Mouse (Mus musculus): ENCODE results near the gene Herpud1. TPM values are rescaled to one million over a fixed set of nuclear protein-coding genes. Genes with fewer than 3 reads are reported as not detected.
A peak's percentile ranks its signal among the peaks of the same experiment; 100 is the strongest.

Herpud1 gene
- polyA plus RNA-seq, 1 experiment from 2014 or later, result 93.1 TPM

GRCm38 (mm10) chr8:94389531-94389930, 3.3 kb downstream of the Herpud1 start:
- Histone ChIP-seq H3K36me3 (ENCODE audit: control insufficient read depth, insufficient read depth, low read length) (peaks cover 49% of the 10 kb centered on the region), H3K4me1 (ENCODE audit: control insufficient read depth, insufficient read depth, low read length) (peaks cover 6% of the 10 kb centered on the region; the same call in 1 of the 2 replicates), H3K9me3 (ENCODE audit: control insufficient read depth, low read depth, low read length) (no peaks in the 10 kb centered on the region), H3K9ac (replicated peaks; ENCODE audit: low read depth, low read length) (no peak overlapping the region), H3K27me3 (ENCODE audit: control insufficient read depth, insufficient read depth, low read length) (no peaks in the 10 kb centered on the region), H3K4me2 (replicated peaks; ENCODE audit: low read depth, low read length) (no peak overlapping the region), H3K27ac (ENCODE audit: low read length) (no peak overlapping the region), H3K4me3 (ENCODE audit: low read depth, low read length) (no peak overlapping the region)
- no peak for ATAC-seq (ENCODE audit: insufficient number of reproducible peaks, insufficient read depth, low FRiP score, low read depth)
- WGBS, result 92% methylated on average over 6 of the region's 6 CpGs

- H3K36me3 ChIP-seq (ENCODE audit: control insufficient read depth, insufficient read depth, low read length), result peaks cover 57% of the 10 kb centered on the region
Observed at GRCm38 (mm10) chr8:94390429-94390828, 4.2 kb downstream of the Herpud1 start.

GRCm38 (mm10) chr8:94390910-94391309, 4.7 kb downstream of the Herpud1 start:
- Histone ChIP-seq H3K27ac (ENCODE audit: low read length) (no peak overlapping the region), H3K4me1 (ENCODE audit: control insufficient read depth, insufficient read depth, low read length) (peaks cover 3% of the 10 kb centered on the region; the same call in 1 of the 2 replicates), H3K27me3 (ENCODE audit: control insufficient read depth, insufficient read depth, low read length) (no peaks in the 10 kb centered on the region), H3K36me3 (ENCODE audit: control insufficient read depth, insufficient read depth, low read length) (peaks cover 57% of the 10 kb centered on the region), H3K4me3 (ENCODE audit: low read depth, low read length) (no peak overlapping the region), H3K9me3 (ENCODE audit: control insufficient read depth, low read depth, low read length) (no peaks in the 10 kb centered on the region), H3K9ac (replicated peaks; ENCODE audit: low read depth, low read length) (no peak overlapping the region), H3K4me2 (replicated peaks; ENCODE audit: low read depth, low read length) (no peak overlapping the region)
- WGBS, result 97% methylated on average over 8 of the region's 8 CpGs
- ATAC-seq (ENCODE audit: insufficient number of reproducible peaks, insufficient read depth, low FRiP score, low read depth), result no peak

More at GRCm38 (mm10) chr8:94390429-94390828, 4.2 kb downstream of the Herpud1 start:
- Histone ChIP-seq H3K4me1 (ENCODE audit: control insufficient read depth, insufficient read depth, low read length) (peaks cover 6% of the 10 kb centered on the region; the same call in 1 of the 2 replicates), H3K9me3 (ENCODE audit: control insufficient read depth, low read depth, low read length) (no peaks in the 10 kb centered on the region), H3K4me3 (ENCODE audit: low read depth, low read length) (no peak overlapping the region), H3K4me2 (replicated peaks; ENCODE audit: low read depth, low read length) (no peak overlapping the region), H3K27ac (ENCODE audit: low read length) (no peak overlapping the region), H3K27me3 (ENCODE audit: control insufficient read depth, insufficient read depth, low read length) (no peaks in the 10 kb centered on the region), H3K9ac (replicated peaks; ENCODE audit: low read depth, low read length) (no peak overlapping the region)
- ATAC-seq (ENCODE audit: insufficient number of reproducible peaks, insufficient read depth, low FRiP score, low read depth), result no peak
- 96% methylated on average over 6 of the region's 6 CpGs for WGBS

GRCm38 (mm10) chr8:94392147-94392546, 5.9 kb downstream of the Herpud1 start:
- no peaks in the 10 kb centered on the region for H3K27me3 ChIP-seq (ENCODE audit: control insufficient read depth, insufficient read depth, low read length)
- H3K9me3 ChIP-seq (ENCODE audit: control insufficient read depth, low read depth, low read length), result no peaks in the 10 kb centered on the region
- 83% methylated on average over 12 of the region's 12 CpGs for WGBS
- peaks cover 3% of the 10 kb centered on the region; the same call in 1 of the 2 replicates for H3K4me1 ChIP-seq (ENCODE audit: control insufficient read depth, insufficient read depth, low read length)
- H3K4me3 ChIP-seq (ENCODE audit: low read depth, low read length), result no peak overlapping the region
- no peak overlapping the region for H3K9ac ChIP-seq (replicated peaks; ENCODE audit: low read depth, low read length)
- H3K36me3 ChIP-seq (ENCODE audit: control insufficient read depth, insufficient read depth, low read length), result peaks cover 57% of the 10 kb centered on the region
- H3K4me2 ChIP-seq (replicated peaks; ENCODE audit: low read depth, low read length), result no peak overlapping the region
- no peak for ATAC-seq (ENCODE audit: insufficient number of reproducible peaks, insufficient read depth, low FRiP score, low read depth)
- no peak overlapping the region for H3K27ac ChIP-seq (ENCODE audit: low read length)

- Histone ChIP-seq H3K9me3 (ENCODE audit: control insufficient read depth, low read depth, low read length) (no peaks in the 10 kb centered on the region), H3K27ac (ENCODE audit: low read length) (no peak overlapping the region), H3K9ac (replicated peaks; ENCODE audit: low read depth, low read length) (no peak overlapping the region), H3K4me2 (replicated peaks; ENCODE audit: low read depth, low read length) (no peak overlapping the region), H3K36me3 (ENCODE audit: control insufficient read depth, insufficient read depth, low read length) (peaks cover 57% of the 10 kb centered on the region), H3K4me1 (ENCODE audit: control insufficient read depth, insufficient read depth, low read length) (peaks cover 3% of the 10 kb centered on the region; the same call in 1 of the 2 replicates), H3K4me3 (ENCODE audit: low read depth, low read length) (no peak overlapping the region), H3K27me3 (ENCODE audit: control insufficient read depth, insufficient read depth, low read length) (no peaks in the 10 kb centered on the region)
- WGBS, result 52% methylated on average over 6 of the region's 6 CpGs
- ATAC-seq (ENCODE audit: insufficient number of reproducible peaks, insufficient read depth, low FRiP score, low read depth), result no peak
Observed at GRCm38 (mm10) chr8:94392648-94393047, 6.4 kb downstream of the Herpud1 start.

- H3K4me2 ChIP-seq (replicated peaks; ENCODE audit: low read depth, low read length), result no peak overlapping the region
- H3K36me3 ChIP-seq (ENCODE audit: control insufficient read depth, insufficient read depth, low read length), result peaks cover 39% of the 10 kb centered on the region
- no peak for ATAC-seq (ENCODE audit: insufficient number of reproducible peaks, insufficient read depth, low FRiP score, low read depth)
- H3K27ac ChIP-seq (ENCODE audit: low read length), result no peak overlapping the region
- no peaks in the 10 kb centered on the region for H3K4me1 ChIP-seq (ENCODE audit: control insufficient read depth, insufficient read depth, low read length)
- 90% methylated on average over 6 of the region's 6 CpGs for WGBS
- H3K27me3 ChIP-seq (ENCODE audit: control insufficient read depth, insufficient read depth, low read length), result no peaks in the 10 kb centered on the region
- no peaks in the 10 kb centered on the region for H3K9me3 ChIP-seq (ENCODE audit: control insufficient read depth, low read depth, low read length)
- no peak overlapping the region for H3K9ac ChIP-seq (replicated peaks; ENCODE audit: low read depth, low read length)
- no peak overlapping the region for H3K4me3 ChIP-seq (ENCODE audit: low read depth, low read length)
Observed at GRCm38 (mm10) chr8:94395851-94396540, 9.8 kb downstream of the Herpud1 start.

GRCm38 (mm10) chr8:94396964-94397657, 10.9 kb downstream of the Herpud1 start:
- Histone ChIP-seq H3K27me3 (ENCODE audit: control insufficient read depth, insufficient read depth, low read length) (no peaks in the 10 kb centered on the region), H3K27ac (ENCODE audit: low read length) (no peak overlapping the region), H3K4me1 (ENCODE audit: control insufficient read depth, insufficient read depth, low read length) (no peaks in the 10 kb centered on the region), H3K9me3 (ENCODE audit: control insufficient read depth, low read depth, low read length) (no peaks in the 10 kb centered on the region), H3K4me2 (replicated peaks; ENCODE audit: low read depth, low read length) (no peak overlapping the region), H3K4me3 (ENCODE audit: low read depth, low read length) (no peak overlapping the region), H3K36me3 (ENCODE audit: control insufficient read depth, insufficient read depth, low read length) (peaks cover 28% of the 10 kb centered on the region), H3K9ac (replicated peaks; ENCODE audit: low read depth, low read length) (no peak overlapping the region)
- 61% methylated on average over 11 of the region's 11 CpGs for WGBS
- peak; percentile 58; the same call in 1 of the 2 replicates for ATAC-seq (ENCODE audit: insufficient number of reproducible peaks, insufficient read depth, low FRiP score, low read depth)

GRCm38 (mm10) chr8:94398587-94398986, 12.3 kb downstream of the Herpud1 start:
- no peak overlapping the region for H3K9ac ChIP-seq (replicated peaks; ENCODE audit: low read depth, low read length)
- no peak for ATAC-seq (ENCODE audit: insufficient number of reproducible peaks, insufficient read depth, low FRiP score, low read depth)
- H3K4me2 ChIP-seq (replicated peaks; ENCODE audit: low read depth, low read length), result no peak overlapping the region
- no peaks in the 10 kb centered on the region for H3K27me3 ChIP-seq (ENCODE audit: control insufficient read depth, insufficient read depth, low read length)
- no peak overlapping the region for H3K27ac ChIP-seq (ENCODE audit: low read length)
- H3K4me1 ChIP-seq (ENCODE audit: control insufficient read depth, insufficient read depth, low read length), result no peaks in the 10 kb centered on the region
- 81% methylated on average over 6 of the region's 6 CpGs for WGBS
- no peak overlapping the region for H3K4me3 ChIP-seq (ENCODE audit: low read depth, low read length)
- H3K36me3 ChIP-seq (ENCODE audit: control insufficient read depth, insufficient read depth, low read length), result peaks cover 17% of the 10 kb centered on the region
- H3K9me3 ChIP-seq (ENCODE audit: control insufficient read depth, low read depth, low read length), result no peaks in the 10 kb centered on the region
